Mouse (Mus musculus): ENCODE data around the gene Fat3. TPM values are rescaled to one million over a fixed set of nuclear protein-coding genes. Genes with fewer than 3 reads are reported as not detected.

Gene Fat3
- polyA plus RNA-seq, 1 experiment: not detected

- Histone ChIP-seq H3K79me2 (ENCODE audit: control insufficient read depth, insufficient read depth) (no peaks in the 10 kb centered on the region), H3K27me3 (ENCODE audit: control insufficient read depth, insufficient read depth, insufficient read length) (no peaks in the 10 kb centered on the region), H3K79me3 (ENCODE audit: low read depth) (no peaks in the 10 kb centered on the region)
These were observed 563.1 kb downstream of the Fat3 start for GRCm38 (mm10) chr9:15937837-15938514.

GRCm38 (mm10) chr9:15930928-15931443, 570.1 kb downstream of the Fat3 start:
- Histone ChIP-seq H3K79me2 (ENCODE audit: control insufficient read depth, insufficient read depth) (no peaks in the 10 kb centered on the region), H3K79me3 (ENCODE audit: low read depth) (no peaks in the 10 kb centered on the region), H3K36me3 (ENCODE audit: control insufficient read depth, insufficient read depth) (no peaks in the 10 kb centered on the region), H3K27me3 (ENCODE audit: control insufficient read depth, insufficient read depth, insufficient read length) (no peaks in the 10 kb centered on the region), H3K4me3 (ENCODE audit: insufficient read depth, poor library complexity, severe bottlenecking) (no peak overlapping the region), H3ac (ENCODE audit: control insufficient read depth, insufficient read length, low read depth) (no peak overlapping the region)
- no peak for TF ChIP-seq MYOD1 (IDR thresholded peaks at IDR 0.05; ENCODE audit: control insufficient read depth, insufficient read length, low read depth)
- TF ChIP-seq CTCF (IDR thresholded peaks at IDR 0.05; ENCODE audit: control insufficient read depth, insufficient read depth, insufficient read length): no peak
- no peak for TF ChIP-seq FOSL1 (IDR thresholded peaks at IDR 0.05; ENCODE audit: insufficient read depth, low read length, poor library complexity, severe bottlenecking)
- TF ChIP-seq MYOG (IDR thresholded peaks at IDR 0.05; ENCODE audit: control insufficient read depth, extremely low read depth, insufficient read length): no peak
- no peak for TF ChIP-seq MAX (IDR thresholded peaks at IDR 0.05)
- TF ChIP-seq CEBPB (IDR thresholded peaks at IDR 0.05; ENCODE audit: low read depth): no peak
- no peak for TF ChIP-seq USF1 (IDR thresholded peaks at IDR 0.05; ENCODE audit: low read depth)

More at GRCm38 (mm10) chr9:15937837-15938514, 563.1 kb downstream of the Fat3 start:
- Histone ChIP-seq H3K4me3 (ENCODE audit: insufficient read depth, poor library complexity, severe bottlenecking) (no peak overlapping the region), H3K36me3 (ENCODE audit: control insufficient read depth, insufficient read depth) (no peaks in the 10 kb centered on the region), H3ac (ENCODE audit: control insufficient read depth, insufficient read length, low read depth) (no peak overlapping the region)
- no peak for TF ChIP-seq MYOD1 (IDR thresholded peaks at IDR 0.05; ENCODE audit: control insufficient read depth, insufficient read length, low read depth)
- no peak for TF ChIP-seq MAX (IDR thresholded peaks at IDR 0.05)
- TF ChIP-seq FOSL1 (IDR thresholded peaks at IDR 0.05; ENCODE audit: insufficient read depth, low read length, poor library complexity, severe bottlenecking): no peak
- TF ChIP-seq CEBPB (IDR thresholded peaks at IDR 0.05; ENCODE audit: low read depth): no peak
- no peak for TF ChIP-seq USF1 (IDR thresholded peaks at IDR 0.05; ENCODE audit: low read depth)

GRCm38 (mm10) chr9:15928331-15928730, 572.8 kb downstream of the Fat3 start:
- Histone ChIP-seq H3K4me3 (ENCODE audit: insufficient read depth, poor library complexity, severe bottlenecking) (no peak overlapping the region), H3K79me3 (ENCODE audit: low read depth) (no peaks in the 10 kb centered on the region), H3ac (ENCODE audit: control insufficient read depth, insufficient read length, low read depth) (no peak overlapping the region), H3K27me3 (ENCODE audit: control insufficient read depth, insufficient read depth, insufficient read length) (no peaks in the 10 kb centered on the region), H3K36me3 (ENCODE audit: control insufficient read depth, insufficient read depth) (no peaks in the 10 kb centered on the region), H3K79me2 (ENCODE audit: control insufficient read depth, insufficient read depth) (no peaks in the 10 kb centered on the region)
- TF ChIP-seq FOSL1 (IDR thresholded peaks at IDR 0.05; ENCODE audit: insufficient read depth, low read length, poor library complexity, severe bottlenecking) (no peak), CTCF (IDR thresholded peaks at IDR 0.05; ENCODE audit: control insufficient read depth, insufficient read depth, insufficient read length) (no peak), CEBPB (IDR thresholded peaks at IDR 0.05; ENCODE audit: low read depth) (no peak), USF1 (IDR thresholded peaks at IDR 0.05; ENCODE audit: low read depth) (no peak), MAX (IDR thresholded peaks at IDR 0.05) (no peak), MYOD1 (IDR thresholded peaks at IDR 0.05; ENCODE audit: control insufficient read depth, insufficient read length, low read depth) (no peak), MYOG (IDR thresholded peaks at IDR 0.05; ENCODE audit: control insufficient read depth, extremely low read depth, insufficient read length) (no peak)

- H3K4me3 ChIP-seq (ENCODE audit: insufficient read depth, poor library complexity, severe bottlenecking): no peak overlapping the region
- no peak overlapping the region for H3ac ChIP-seq (ENCODE audit: control insufficient read depth, insufficient read length, low read depth)
- H3K79me3 ChIP-seq (ENCODE audit: low read depth): no peaks in the 10 kb centered on the region
- TF ChIP-seq MYOG (IDR thresholded peaks at IDR 0.05; ENCODE audit: control insufficient read depth, extremely low read depth, insufficient read length): no peak
- TF ChIP-seq CTCF (IDR thresholded peaks at IDR 0.05; ENCODE audit: control insufficient read depth, insufficient read depth, insufficient read length): no peak
- TF ChIP-seq FOSL1 (IDR thresholded peaks at IDR 0.05; ENCODE audit: insufficient read depth, low read length, poor library complexity, severe bottlenecking): no peak
- TF ChIP-seq CEBPB (IDR thresholded peaks at IDR 0.05; ENCODE audit: low read depth): no peak
- no peak for TF ChIP-seq MYOD1 (IDR thresholded peaks at IDR 0.05; ENCODE audit: control insufficient read depth, insufficient read length, low read depth)
- no peak for TF ChIP-seq USF1 (IDR thresholded peaks at IDR 0.05; ENCODE audit: low read depth)
- no peak for TF ChIP-seq MAX (IDR thresholded peaks at IDR 0.05)
- no peaks in the 10 kb centered on the region for H3K27me3 ChIP-seq (ENCODE audit: control insufficient read depth, insufficient read depth, insufficient read length)
- no peaks in the 10 kb centered on the region for H3K36me3 ChIP-seq (ENCODE audit: control insufficient read depth, insufficient read depth)
- H3K79me2 ChIP-seq (ENCODE audit: control insufficient read depth, insufficient read depth): no peaks in the 10 kb centered on the region
These were observed 573.6 kb downstream of the Fat3 start for GRCm38 (mm10) chr9:15927378-15928083.

- no peak overlapping the region for H3ac ChIP-seq (ENCODE audit: control insufficient read depth, insufficient read length, low read depth)
- H3K36me3 ChIP-seq (ENCODE audit: control insufficient read depth, insufficient read depth): no peaks in the 10 kb centered on the region
- TF ChIP-seq MYOD1 (IDR thresholded peaks at IDR 0.05; ENCODE audit: control insufficient read depth, insufficient read length, low read depth) (no peak), USF1 (IDR thresholded peaks at IDR 0.05; ENCODE audit: low read depth) (no peak), CTCF (IDR thresholded peaks at IDR 0.05; ENCODE audit: control insufficient read depth, insufficient read depth, insufficient read length) (no peak), MYOG (IDR thresholded peaks at IDR 0.05; ENCODE audit: control insufficient read depth, extremely low read depth, insufficient read length) (no peak), MAX (IDR thresholded peaks at IDR 0.05) (no peak), CEBPB (IDR thresholded peaks at IDR 0.05; ENCODE audit: low read depth) (no peak), FOSL1 (IDR thresholded peaks at IDR 0.05; ENCODE audit: insufficient read depth, low read length, poor library complexity, severe bottlenecking) (no peak)
- H3K27me3 ChIP-seq (ENCODE audit: control insufficient read depth, insufficient read depth, insufficient read length): no peaks in the 10 kb centered on the region
- H3K79me2 ChIP-seq (ENCODE audit: control insufficient read depth, insufficient read depth): no peaks in the 10 kb centered on the region
- no peaks in the 10 kb centered on the region for H3K79me3 ChIP-seq (ENCODE audit: low read depth)
- H3K4me3 ChIP-seq (ENCODE audit: insufficient read depth, poor library complexity, severe bottlenecking): no peak overlapping the region
These were observed 575.8 kb downstream of the Fat3 start for GRCm38 (mm10) chr9:15925237-15925636.

Measured in C2C12 (cell line).